Mouse (Mus musculus) lung, embryonic 16.5 days (tissue): Measurements from ENCODE around the gene Hipk2. TPM values are rescaled to one million over a fixed set of nuclear protein-coding genes. Genes with fewer than 3 reads are reported as not detected.
A peak's percentile ranks its signal among the peaks of the same experiment; 100 is the strongest.

ENCODE experiments used
- ATAC-seq: fragments of 200-750 bp; cut with Nextera tagmentation; 2 replicates; pipeline ENCODE4 v1.8.0; 2017; ENCODE audit warnings: low read depth, mild to moderate bottlenecking, moderate library complexity
- H3K27ac ChIP-seq: fragments of 300-500 bp; sonication (generic); 2 replicates; pipeline ENCODE4 v1.5.1; 2014; ENCODE audit warnings: mild to moderate bottlenecking, control low read depth, low read length
- H3K27me3 ChIP-seq: fragments of 300-500 bp; sonication (generic); 2 replicates; pipeline ENCODE4 v1.6.1; 2014; ENCODE audit warnings: low read depth, low read length, mixed read lengths; ENCODE audit not compliant: control insufficient read depth, insufficient read depth
- H3K36me3 ChIP-seq: fragments of 300-500 bp; sonication (generic); 2 replicates; pipeline ENCODE4 v1.6.1; 2014; ENCODE audit warnings: low read length; ENCODE audit not compliant: control insufficient read depth, insufficient read depth
- H3K4me1 ChIP-seq: fragments of 300-500 bp; sonication (generic); replicated peaks from 2 replicates; pipeline ENCODE4 v1.6.1; 2014; ENCODE audit warnings: low read length, mixed read lengths; ENCODE audit not compliant: control insufficient read depth, insufficient read depth
- H3K4me2 ChIP-seq: fragments of 300-500 bp; sonication (generic); 2 replicates; pipeline ENCODE4 v1.6.1; 2014; ENCODE audit warnings: low read depth, low read length, control low read depth
- H3K4me3 ChIP-seq: fragments of 300-500 bp; sonication (generic); 2 replicates; pipeline ENCODE4 v1.5.1; 2014; ENCODE audit warnings: mild to moderate bottlenecking, low read length, control low read depth
- H3K9ac ChIP-seq: fragments of 300-500 bp; sonication (generic); 2 replicates; pipeline ENCODE4 v1.6.1; 2014; ENCODE audit warnings: low read length, control low read depth
- H3K9me3 ChIP-seq: fragments of 300-500 bp; sonication (generic); 2 replicates; pipeline ENCODE4 v1.6.1; 2016; ENCODE audit warnings: low read length; ENCODE audit not compliant: control insufficient read depth
- WGBS: fragments of 180-500 bp; shearing (Covaris S2); extraction: QIAGEN DNeasy Blood & Tissue Kit; methylation state at CpG from one replicate; pipeline ENCODE4 v1.1.7; 2014; 5-methylcytosine and 5-hydroxymethylcytosine counted together
- polyA plus RNA-seq: library from polyadenylated mRNA; unstranded; fragments of >200 nt; fragmentation: Nextera tagmentation; extraction: Ambion mirVana; gene quantifications from 2 replicates; pipeline ENCODE4 v1.2.1, GENCODE M21; 2015

Hipk2 gene
- polyA plus RNA-seq, 1 experiment from 2014 or later: 19.8 TPM

DNA sequence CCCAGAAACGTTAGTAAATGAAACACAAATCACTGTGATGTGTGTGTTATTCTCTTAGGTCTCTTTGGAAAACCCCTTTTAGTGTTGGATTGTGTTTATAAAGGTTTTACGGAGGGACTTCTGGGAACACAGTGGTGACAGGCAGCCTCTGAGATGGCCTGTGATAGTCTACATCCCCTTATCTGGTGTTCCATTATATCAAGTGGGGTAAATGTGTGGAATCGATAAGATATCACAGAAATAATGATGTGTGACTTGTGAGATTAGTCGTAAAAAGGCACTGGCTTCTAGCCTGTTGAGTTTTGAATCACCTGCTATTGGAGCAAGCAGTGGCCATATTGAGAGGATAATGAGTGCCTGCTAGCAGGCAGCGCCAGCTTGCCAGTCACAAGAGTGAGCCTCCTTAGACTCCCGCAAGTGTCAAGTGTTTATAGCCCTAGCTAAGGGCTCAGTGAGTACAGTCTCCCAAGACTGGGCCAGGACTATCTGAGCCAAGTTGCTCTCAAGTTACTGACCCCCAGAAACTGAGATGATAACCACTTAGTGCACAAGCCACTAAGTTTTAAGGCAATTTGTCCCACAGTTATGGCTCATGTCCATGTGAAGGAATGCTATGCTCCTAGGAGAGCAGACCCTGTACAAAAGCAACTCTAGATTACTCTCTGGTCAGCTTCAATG, 113.2 kb downstream of the Hipk2 start:
- H3K27me3 ChIP-seq: no peaks in the 10 kb centered on the region
- no peak overlapping the region for H3K4me2 ChIP-seq
- ATAC-seq: 0 out of 2 replicates have a peak, but pooled peaks have one; percentile 15
- H3K4me3 ChIP-seq: no peak overlapping the region
- H3K27ac ChIP-seq: no peak overlapping the region
- WGBS: 50% methylated on average over 6 of the region's 6 CpGs
- no peaks in the 10 kb centered on the region for H3K9me3 ChIP-seq
- H3K4me1 ChIP-seq: peaks cover 16% of the 10 kb centered on the region
- H3K36me3 ChIP-seq: no peaks in the 10 kb centered on the region
- H3K9ac ChIP-seq: no peak overlapping the region

DNA sequence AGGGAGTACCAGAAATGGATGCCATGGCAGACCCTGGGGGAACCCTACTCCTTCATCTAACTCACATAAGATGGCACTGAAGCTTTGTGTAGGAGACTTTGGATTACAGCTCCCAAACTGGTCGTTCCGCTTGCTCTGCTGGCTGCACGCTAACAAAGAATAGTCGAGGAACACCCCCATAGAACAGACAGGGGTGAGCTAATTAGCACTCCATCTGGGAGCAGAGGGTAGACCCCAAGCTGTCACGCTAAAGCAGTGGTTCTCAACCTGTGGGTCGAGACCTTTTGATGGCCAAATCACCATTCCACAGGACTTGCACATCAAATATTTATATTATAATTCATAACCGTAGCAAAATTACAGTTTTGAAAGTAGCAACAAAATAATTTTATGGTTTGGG, 114.0 kb downstream of the Hipk2 start:
- no peaks in the 10 kb centered on the region for H3K36me3 ChIP-seq
- no peaks in the 10 kb centered on the region for H3K9me3 ChIP-seq
- H3K9ac ChIP-seq: no peak overlapping the region
- peaks cover 16% of the 10 kb centered on the region for H3K4me1 ChIP-seq
- no peak overlapping the region for H3K27ac ChIP-seq
- no peak overlapping the region for H3K4me2 ChIP-seq
- whole genome bisulfite sequencing: 80% methylated on average over 7 of the region's 7 CpGs
- H3K4me3 ChIP-seq: no peak overlapping the region
- no peaks in the 10 kb centered on the region for H3K27me3 ChIP-seq
- no peak for ATAC-seq

DNA sequence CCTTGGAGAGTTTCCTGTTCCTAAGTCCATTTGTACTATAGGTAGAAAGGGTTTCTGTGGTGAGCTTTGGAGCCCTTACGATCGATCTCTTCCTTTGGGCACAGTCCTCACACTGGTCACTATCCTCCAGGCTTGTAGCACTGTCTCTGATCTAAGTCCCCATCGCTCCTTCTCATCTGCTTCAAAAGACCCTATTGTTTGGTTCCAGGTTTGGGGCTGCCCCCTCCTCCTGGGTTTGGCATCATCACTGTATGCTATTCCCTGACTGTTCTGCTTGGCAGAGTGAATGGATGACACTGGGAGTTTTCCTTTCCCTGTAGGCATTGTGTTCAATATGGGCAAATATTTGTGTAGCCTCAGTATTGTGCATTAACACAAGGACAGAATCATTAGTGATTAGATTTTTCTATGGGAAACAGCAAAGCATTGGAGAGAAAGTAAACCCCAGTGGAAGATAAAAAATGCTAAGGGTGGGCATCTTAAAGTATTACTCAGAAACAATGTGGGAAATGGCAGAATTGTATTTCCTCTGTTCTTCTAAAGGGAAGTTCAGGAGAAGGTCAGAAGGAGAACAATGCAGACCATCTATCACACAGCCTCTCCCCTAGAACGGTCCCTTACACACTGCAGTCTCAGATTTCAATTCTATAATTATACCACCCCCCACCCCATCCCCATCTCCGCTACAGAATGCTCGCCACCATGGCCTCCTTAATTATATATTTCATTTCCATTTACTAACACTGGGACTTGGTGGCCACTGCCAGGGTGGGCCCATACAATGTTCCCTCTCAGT, 114.9 kb downstream of the Hipk2 start:
- Histone ChIP-seq H3K36me3 (no peaks in the 10 kb centered on the region), H3K4me1 (peaks cover 16% of the 10 kb centered on the region), H3K4me2 (no peak overlapping the region), H3K27ac (peak overlapping the region; percentile 61), H3K9me3 (no peaks in the 10 kb centered on the region), H3K27me3 (no peaks in the 10 kb centered on the region), H3K4me3 (no peak overlapping the region), H3K9ac (no peak overlapping the region)
- ATAC-seq: peak; percentile 78
- 68% methylated on average over 6 of the region's 6 CpGs for WGBS

DNA sequence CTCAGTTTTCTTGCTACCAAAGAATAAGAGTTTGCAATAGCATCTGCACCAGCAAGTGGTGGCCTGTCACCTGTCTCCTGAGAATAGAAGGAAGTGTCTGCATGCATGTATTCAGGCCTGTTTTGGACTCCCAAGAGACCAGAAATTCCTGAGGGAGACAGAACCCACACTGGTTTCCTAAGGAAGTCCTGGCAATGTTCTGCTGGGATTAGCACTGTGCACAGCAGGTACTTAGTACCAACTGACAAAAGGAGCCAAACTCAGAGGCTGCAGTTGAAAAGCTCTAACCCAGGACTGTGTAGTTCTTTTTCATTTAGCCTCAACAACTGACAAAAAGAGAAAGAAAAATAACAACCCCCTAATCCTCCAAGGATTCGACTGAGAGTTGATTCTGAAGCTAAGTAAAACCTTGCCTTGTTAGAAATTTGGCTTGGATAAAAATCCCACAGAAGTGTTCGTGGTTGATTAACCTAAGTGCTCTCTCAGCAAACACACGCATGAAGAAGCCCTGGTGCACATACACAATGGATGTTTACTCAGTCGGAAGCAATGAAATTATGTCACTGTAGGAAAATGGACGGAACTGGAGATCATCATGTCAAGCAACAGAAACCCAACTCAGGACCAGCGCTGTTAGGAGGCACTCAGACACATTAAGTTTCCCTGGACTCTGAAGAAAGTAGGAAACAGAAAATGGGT, 115.9 kb downstream of the Hipk2 start:
- peak overlapping the region; percentile 61 for H3K27ac ChIP-seq
- WGBS: 53% methylated on average over 6 of the region's 6 CpGs
- no peak for ATAC-seq

DNA sequence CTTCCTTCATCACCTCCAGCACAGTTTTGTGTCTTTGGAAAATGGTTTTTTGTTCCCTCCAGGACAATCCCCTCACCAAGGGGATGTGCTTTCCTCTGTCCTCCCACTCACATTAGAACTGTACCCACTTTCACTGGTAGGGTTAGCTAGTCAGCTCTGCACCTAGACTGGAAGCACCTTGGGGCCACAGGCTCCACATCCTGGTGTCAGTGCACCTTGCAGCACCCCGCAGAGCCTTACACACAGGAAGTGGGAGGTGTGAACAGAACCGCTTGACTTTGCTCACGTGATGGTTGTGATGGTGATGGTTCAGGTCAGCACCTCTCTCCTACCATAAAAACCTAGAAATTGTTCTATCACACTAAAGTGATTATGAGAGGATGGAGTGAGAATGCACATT, 116.8 kb downstream of the Hipk2 start:
- ATAC-seq: no peak
- 77% methylated on average over 3 of the region's 3 CpGs for WGBS
- no peak overlapping the region for H3K9ac ChIP-seq
- no peak overlapping the region for H3K27ac ChIP-seq
- H3K4me2 ChIP-seq: no peak overlapping the region
- H3K27me3 ChIP-seq: no peaks in the 10 kb centered on the region
- no peaks in the 10 kb centered on the region for H3K9me3 ChIP-seq
- H3K4me1 ChIP-seq: peaks cover 13% of the 10 kb centered on the region
- no peaks in the 10 kb centered on the region for H3K36me3 ChIP-seq
- H3K4me3 ChIP-seq: no peak overlapping the region

More for the DNA sequence above, 115.9 kb downstream of the Hipk2 start:
- Histone ChIP-seq H3K9me3 (no peaks in the 10 kb centered on the region), H3K36me3 (no peaks in the 10 kb centered on the region), H3K9ac (no peak overlapping the region), H3K4me1 (peaks cover 16% of the 10 kb centered on the region), H3K4me3 (no peak overlapping the region), H3K27me3 (no peaks in the 10 kb centered on the region), H3K4me2 (no peak overlapping the region)

DNA sequence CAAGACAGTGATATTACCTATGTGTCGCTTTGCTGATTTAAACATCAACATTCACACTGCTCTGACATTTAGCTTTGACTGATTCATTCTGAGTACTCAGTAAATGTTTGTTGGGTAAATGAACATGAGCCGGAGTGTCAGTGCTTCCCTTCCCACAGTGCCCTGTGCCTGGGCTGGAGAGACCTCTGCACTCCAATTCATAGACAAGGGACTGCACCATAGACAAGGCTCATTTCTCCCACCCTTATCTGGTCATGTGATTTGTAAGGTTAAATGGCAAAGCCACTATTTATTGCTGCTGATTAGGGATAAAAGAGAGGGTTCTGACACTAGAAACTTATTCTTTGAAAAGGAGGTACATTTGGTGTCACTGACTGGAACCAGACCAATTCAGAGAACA, 118.4 kb downstream of the Hipk2 start:
- Histone ChIP-seq H3K4me2 (no peak overlapping the region), H3K27me3 (no peaks in the 10 kb centered on the region), H3K9me3 (no peaks in the 10 kb centered on the region), H3K4me3 (no peak overlapping the region), H3K27ac (no peak overlapping the region), H3K36me3 (no peaks in the 10 kb centered on the region), H3K9ac (no peak overlapping the region), H3K4me1 (peaks cover 9% of the 10 kb centered on the region)
- no peak for ATAC-seq
- 67% methylated on average over 2 of the region's 2 CpGs for WGBS

DNA sequence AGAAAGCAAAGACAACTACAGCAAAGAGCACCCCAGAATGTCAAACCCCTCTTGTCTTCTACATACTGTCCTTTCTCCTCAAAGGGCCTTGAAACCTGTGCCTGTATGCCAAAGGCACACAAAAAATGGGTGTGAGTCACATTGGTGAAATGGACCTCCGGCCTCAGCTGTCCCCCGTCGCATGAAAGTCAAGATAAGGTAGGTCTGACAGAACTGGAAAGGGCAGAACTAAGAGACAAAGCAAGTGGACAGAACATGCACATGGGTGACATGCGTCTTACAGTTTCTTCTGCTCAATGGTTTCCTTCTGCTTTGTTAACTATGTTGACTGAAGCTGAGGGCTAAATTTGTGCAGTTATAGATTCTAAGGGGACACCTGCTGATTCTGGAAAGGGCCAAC, 119.0 kb downstream of the Hipk2 start:
- no peak overlapping the region for H3K4me3 ChIP-seq
- no peak overlapping the region for H3K27ac ChIP-seq
- H3K4me2 ChIP-seq: no peak overlapping the region
- H3K9ac ChIP-seq: no peak overlapping the region
- no peaks in the 10 kb centered on the region for H3K27me3 ChIP-seq
- 83% methylated on average over 4 of the region's 4 CpGs for WGBS
- H3K4me1 ChIP-seq: peaks cover 8% of the 10 kb centered on the region
- no peaks in the 10 kb centered on the region for H3K9me3 ChIP-seq
- ATAC-seq: no peak
- H3K36me3 ChIP-seq: no peaks in the 10 kb centered on the region

DNA sequence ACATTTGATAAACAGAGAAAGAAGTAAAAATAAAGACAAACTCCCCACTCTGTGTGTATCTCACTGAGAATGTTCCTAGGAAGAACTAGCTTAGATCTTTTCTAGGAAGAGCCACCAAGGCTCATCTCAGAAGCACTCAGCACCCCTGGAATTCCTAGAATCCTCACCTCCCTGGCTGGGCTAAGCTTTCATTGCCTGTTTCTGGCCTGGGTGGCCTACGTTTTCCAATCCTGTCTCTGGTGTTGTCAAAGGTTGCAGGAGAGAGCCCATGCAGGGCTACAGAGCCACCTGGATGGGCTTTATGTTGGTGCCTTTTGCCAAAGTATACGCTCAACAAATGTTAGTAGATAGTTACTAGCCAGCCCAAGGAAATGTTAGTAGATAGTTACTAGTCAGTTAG, 120.0 kb downstream of the Hipk2 start:
- H3K27ac ChIP-seq: no peak overlapping the region
- H3K4me2 ChIP-seq: no peak overlapping the region
- no peaks in the 10 kb centered on the region for H3K9me3 ChIP-seq
- peaks cover 8% of the 10 kb centered on the region for H3K4me1 ChIP-seq
- no peaks in the 10 kb centered on the region for H3K27me3 ChIP-seq
- no peak for ATAC-seq
- H3K9ac ChIP-seq: no peak overlapping the region
- no peaks in the 10 kb centered on the region for H3K36me3 ChIP-seq
- H3K4me3 ChIP-seq: no peak overlapping the region
- 77% methylated on average over 2 of the region's 2 CpGs for WGBS

DNA sequence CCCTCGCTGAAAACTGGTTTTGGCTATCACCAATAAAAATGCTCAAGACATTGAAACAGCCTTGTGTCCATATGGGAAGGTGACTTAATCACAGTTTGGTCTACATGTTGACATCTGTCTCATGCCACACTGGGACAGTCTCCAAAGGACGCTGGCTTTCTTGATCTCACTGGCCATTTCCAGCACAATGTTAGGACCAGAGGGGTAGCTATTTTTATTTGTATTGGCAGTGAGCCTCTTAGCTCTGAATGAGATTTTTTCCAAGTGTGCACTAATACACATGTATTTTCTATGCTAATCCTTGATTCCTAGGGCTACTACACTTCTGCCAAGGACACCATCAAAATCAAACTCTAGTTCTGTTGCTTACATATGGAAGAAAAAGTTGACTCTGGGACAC, 120.8 kb downstream of the Hipk2 start:
- Histone ChIP-seq H3K4me3 (no peak overlapping the region), H3K4me1 (peaks cover 3% of the 10 kb centered on the region), H3K27me3 (no peaks in the 10 kb centered on the region), H3K36me3 (no peaks in the 10 kb centered on the region), H3K27ac (no peak overlapping the region), H3K4me2 (no peak overlapping the region), H3K9ac (no peak overlapping the region), H3K9me3 (no peaks in the 10 kb centered on the region)
- ATAC-seq: no peak
- WGBS: 86% methylated on average over 2 of the region's 2 CpGs
